Mouse (Mus musculus) cerebellum, adult 9-10 months (tissue): ENCODE data around the gene Pfdn4.

Experiments
- DNase-seq: peaks from one replicate; pipeline ENCODE4 v3.0.0; 2022

Pfdn4 gene

DNA sequence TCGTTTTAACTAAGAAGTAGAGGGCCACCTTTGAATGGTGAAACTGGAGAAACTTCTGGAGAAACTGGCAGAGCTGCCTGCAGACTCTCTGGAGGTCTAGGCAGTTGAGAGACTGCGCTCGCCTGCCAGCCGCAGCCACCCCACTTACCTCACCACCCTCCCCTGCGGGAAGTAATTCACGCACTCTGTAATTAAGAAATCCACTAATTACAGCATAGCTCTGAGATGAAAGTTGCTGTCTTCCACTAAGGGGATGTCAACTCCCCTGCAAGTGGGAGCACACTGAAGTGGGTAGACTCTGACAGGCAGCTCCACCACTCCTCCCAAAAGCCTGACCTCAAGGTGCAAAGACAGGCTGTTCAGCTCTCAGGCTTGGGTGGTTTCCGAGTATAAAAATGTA is 55.9 kb downstream of the Pfdn4 start:
- DNase-seq, result no peak

- DNase-seq, result no peak
These were observed 68.0 kb downstream of the Pfdn4 start for GRCm38 (mm10) chr2:170563956-170564855.

DNA sequence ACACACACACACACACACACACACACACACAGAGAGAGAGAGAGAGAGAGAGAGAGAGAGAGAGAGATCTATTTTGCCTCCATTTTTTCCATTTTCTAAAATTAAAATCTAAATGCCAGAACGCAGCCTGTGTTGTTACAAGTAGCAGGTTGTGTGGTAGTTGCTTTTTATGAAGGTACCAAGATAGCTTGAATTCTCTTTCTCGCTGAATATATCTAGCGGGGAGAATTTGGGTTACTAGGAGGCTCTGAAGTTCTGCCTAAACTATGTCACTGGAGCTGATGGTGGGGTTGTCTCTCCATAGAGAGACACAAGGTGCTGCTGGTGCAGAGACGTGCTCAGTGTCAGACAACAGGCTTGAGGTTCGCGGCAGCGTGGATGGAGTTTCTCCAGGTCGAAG is 68.8 kb downstream of the Pfdn4 start:
- no peak for DNase-seq
